Mouse (Mus musculus): ENCODE measurements around the gene Hsp90ab1.

GRCm38 (mm10) chr17:45608396-45608795 is 35.3 kb upstream of the Hsp90ab1 start:
- TF ChIP-seq POLR2A (IDR thresholded peaks at IDR 0.05; ENCODE audit: insufficient read length, low read depth): no peak
- TF ChIP-seq MYOG (IDR thresholded peaks at IDR 0.05; ENCODE audit: control insufficient read depth in 1 of 3, insufficient read depth in 1 of 3, insufficient read length in 2 of 3, low read depth in 2 of 3): no peak
- no peak for TF ChIP-seq MAX (IDR thresholded peaks at IDR 0.05; ENCODE audit: low read depth)
